Mouse (Mus musculus) bone marrow macrophage, adult 2 months (primary cell): Measurements from ENCODE around the gene H2al2a.

Source experiments
- CTCF ChIP-seq: IDR thresholded peaks from 2 replicates; pipeline ENCODE4 v1.5.1; 2012; ENCODE audit warnings: low read depth, mild to moderate bottlenecking, low read length, moderate library complexity
- POLR2A ChIP-seq: IDR thresholded peaks from 2 replicates; pipeline ENCODE4 v1.6.1; 2012; ENCODE audit warnings: mild to moderate bottlenecking, low read depth, low read length, borderline replicate concordance

DNA sequence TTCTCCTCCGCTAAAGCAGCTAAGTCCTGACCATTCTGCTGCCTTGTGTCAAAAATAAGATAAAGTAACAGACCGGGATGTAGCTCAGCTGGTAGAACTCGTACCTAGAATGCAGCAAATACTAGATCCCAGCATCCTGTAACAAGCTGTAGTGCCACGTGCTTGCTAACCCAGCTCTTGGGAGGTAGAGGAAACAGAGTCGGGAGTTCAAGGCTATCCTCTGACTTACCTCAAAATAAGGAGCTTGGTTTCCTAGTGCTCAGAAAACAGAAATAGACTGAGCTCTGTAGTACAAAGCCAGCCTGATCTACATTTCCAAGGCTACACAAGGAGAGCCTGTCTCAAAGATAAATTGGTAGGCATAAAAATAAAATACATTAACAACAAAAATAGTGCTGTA is 23.5 kb downstream of the H2al2a start:
- TF ChIP-seq POLR2A (no peak), CTCF (no peak)
